Mouse (Mus musculus) kidney, adult 2 months (tissue): Measurements from ENCODE around the gene Slc12a5. TPM values are rescaled to one million over a fixed set of nuclear protein-coding genes. Genes with fewer than 3 reads are reported as not detected.

Experiments used
- DNase-seq: peaks from one replicate; pipeline ENCODE4 v3.0.0; 2021
- H3K27ac ChIP-seq: fragments of 200-500 bp; 2 replicates; pipeline ENCODE4 v1.5.1; 2012; ENCODE audit warnings: low read depth, low read length, control low read depth, inconsistent platforms; ENCODE audit not compliant: insufficient read depth
- H3K27me3 ChIP-seq: fragments of 200-500 bp; replicated peaks from 2 replicates; pipeline ENCODE4 v1.6.1; 2012; ENCODE audit warnings: mild to moderate bottlenecking, moderate library complexity, low read length, inconsistent platforms; ENCODE audit not compliant: control insufficient read depth, insufficient read depth
- H3K36me3 ChIP-seq: fragments of 200-500 bp; 2 replicates; pipeline ENCODE4 v1.6.1; 2012; ENCODE audit warnings: mild to moderate bottlenecking, moderate library complexity, low read length, inconsistent platforms; ENCODE audit not compliant: control insufficient read depth, insufficient read depth
- H3K4me1 ChIP-seq: fragments of 200-500 bp; 2 replicates; pipeline ENCODE4 v1.6.1; 2011; ENCODE audit warnings: low read length; ENCODE audit not compliant: control insufficient read depth, insufficient read depth
- H3K4me3 ChIP-seq: fragments of 200-500 bp; 2 replicates; pipeline ENCODE4 v1.5.1; 2011; ENCODE audit warnings: mild to moderate bottlenecking, low read depth, low read length, control low read depth; ENCODE audit not compliant: insufficient read depth
- CTCF ChIP-seq: fragments of 200-500 bp; conservative IDR thresholded peaks from 2 replicates; pipeline ENCODE4 v1.5.1; 2011; ENCODE audit warnings: low read depth, mild to moderate bottlenecking, control low read depth, low read length, moderate library complexity, mixed read lengths; ENCODE audit not compliant: insufficient read depth, insufficient read length
- POLR2A ChIP-seq: fragments of 200-500 bp; IDR thresholded peaks from one replicate; pipeline ENCODE4 v1.6.1; 2011; ENCODE audit warnings: low read depth, low read length, control low read depth
- WGBS: fragments of 180-500 bp; shearing (Covaris S2); methylation state at CpG from one replicate; pipeline ENCODE4 v1.1.7; 2018; 5-methylcytosine and 5-hydroxymethylcytosine counted together
- polyA plus RNA-seq: library from polyadenylated mRNA; depleted of rRNA; stranded (reverse); fragments of >200 nt; gene quantifications from 2 replicates; pipeline ENCODE4 v1.2.3, GENCODE M21; 2012

Slc12a5 gene
- polyA plus RNA-seq, 1 experiment, result 1.5 TPM

DNA sequence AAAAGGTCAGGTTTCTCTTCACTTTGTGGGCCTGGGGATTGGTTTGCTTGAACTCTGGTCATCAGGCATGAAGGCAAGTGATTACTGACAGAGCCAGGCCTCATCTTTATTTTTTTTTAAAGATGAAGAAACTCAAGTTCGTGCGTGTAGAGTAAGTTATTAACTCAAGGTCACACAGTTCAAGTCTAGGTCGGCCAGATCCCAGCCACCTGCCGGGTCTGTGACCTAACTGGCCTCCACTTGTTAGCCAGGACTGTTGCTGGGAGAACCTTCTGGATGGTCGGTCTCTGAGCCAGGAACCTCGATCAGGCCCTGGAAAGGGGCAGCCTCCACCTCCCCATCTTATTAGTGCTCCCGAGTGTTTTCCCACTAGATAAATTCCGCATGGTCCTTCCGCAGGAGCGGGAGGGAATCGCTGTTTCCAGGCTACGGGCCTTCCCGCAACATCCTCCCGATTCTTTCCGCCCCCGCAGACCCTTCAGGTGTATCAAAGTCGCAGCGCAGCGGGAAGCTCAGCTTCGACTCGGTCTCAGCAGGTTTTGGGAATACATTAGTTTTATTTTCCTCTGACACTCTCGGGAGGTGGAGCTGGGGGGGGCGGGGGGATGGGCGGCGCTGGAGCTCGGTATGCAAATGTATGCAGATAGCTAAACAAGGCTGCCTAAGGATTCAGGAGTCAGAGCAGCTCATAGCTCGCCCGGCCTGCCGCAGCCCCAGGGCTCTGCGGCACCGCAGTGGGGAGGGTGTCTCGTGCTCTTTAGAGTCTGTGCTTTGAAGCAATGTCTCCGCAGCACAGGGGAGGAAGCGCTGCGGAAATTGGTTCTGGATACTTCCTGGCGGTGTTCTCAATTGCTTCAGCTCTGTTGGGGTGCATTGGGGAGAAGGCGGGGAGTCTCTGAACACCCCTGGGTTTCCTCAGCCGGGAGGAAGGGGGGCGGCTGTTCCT, 22.2 kb upstream of the Slc12a5 start:
- TF ChIP-seq POLR2A (no peak), CTCF (no peak)
- WGBS, result 4% methylated on average over 39 of the region's 39 CpGs
- peak; percentile 70 for DNase-seq
- H3K36me3 ChIP-seq, result no peaks in the 10 kb centered on the region
- no peaks in the 10 kb centered on the region for H3K27me3 ChIP-seq
- peaks cover 5% of the 10 kb centered on the region; the same call in 1 of the 2 replicates for H3K4me1 ChIP-seq
- peak overlapping the region; percentile 32; the same call in 1 of the 2 replicates for H3K4me3 ChIP-seq
- H3K27ac ChIP-seq, result peak overlapping the region; percentile 28; the same call in 1 of the 2 replicates

DNA sequence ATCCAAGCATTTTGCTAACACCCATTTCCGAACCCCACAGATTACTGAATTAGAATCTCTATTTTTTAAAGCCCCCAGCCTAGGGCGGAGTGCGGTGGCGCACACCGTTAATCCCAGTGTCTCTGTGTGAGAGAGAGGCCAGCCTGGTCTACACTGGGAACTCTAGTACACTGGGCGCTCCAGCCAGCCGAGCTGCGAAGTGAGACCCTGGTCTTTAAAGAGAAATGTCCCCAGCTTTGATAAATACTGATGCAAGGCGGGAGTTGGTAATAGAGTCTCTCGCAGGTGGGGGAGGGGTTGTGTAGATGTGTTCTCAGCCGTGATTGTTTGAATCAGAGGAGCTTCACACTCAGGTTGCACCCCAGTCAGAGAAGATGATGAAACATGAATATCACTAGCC, 21.5 kb upstream of the Slc12a5 start:
- 9% methylated on average over 11 of the region's 11 CpGs for WGBS
- no peak overlapping the region for H3K27ac ChIP-seq
- TF ChIP-seq POLR2A, result no peak
- no peak for TF ChIP-seq CTCF
- H3K4me1 ChIP-seq, result peaks cover 5% of the 10 kb centered on the region; the same call in 1 of the 2 replicates
- H3K36me3 ChIP-seq, result no peaks in the 10 kb centered on the region
- no peaks in the 10 kb centered on the region for H3K27me3 ChIP-seq
- DNase-seq, result no peak
- H3K4me3 ChIP-seq, result no peak overlapping the region

DNA sequence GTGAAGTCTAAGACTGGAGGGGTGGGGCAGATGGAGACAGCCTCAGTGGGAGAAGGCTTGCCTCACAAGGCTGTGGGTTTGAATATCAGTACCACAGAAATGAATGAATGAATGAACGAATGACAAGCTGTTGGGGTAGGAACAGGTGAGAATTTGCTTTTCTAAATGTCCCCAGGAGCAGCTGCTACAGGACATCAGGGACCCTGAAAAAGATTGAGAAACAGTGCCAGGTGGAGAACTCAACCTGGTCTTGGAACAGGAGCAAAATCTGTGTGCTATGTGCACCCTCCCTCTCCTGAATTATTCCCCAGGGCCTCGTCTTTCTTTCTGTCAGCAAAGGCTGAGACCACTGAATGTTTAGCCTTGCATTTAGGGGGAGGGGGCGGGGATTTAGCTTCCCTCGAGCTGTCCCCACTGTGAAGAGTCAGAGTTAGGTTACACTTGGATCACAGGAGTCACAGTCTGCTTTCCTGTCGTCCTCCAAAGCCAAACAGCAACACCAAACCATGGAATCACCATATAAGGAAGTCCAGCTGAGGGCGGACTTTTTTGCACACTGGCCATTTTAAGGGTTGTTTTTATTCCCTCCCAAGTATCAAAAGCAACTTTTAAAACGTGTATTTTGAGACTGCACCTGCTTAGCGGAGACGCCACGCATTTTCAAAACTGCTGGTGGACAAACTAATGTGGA, 20.3 kb upstream of the Slc12a5 start, which contains the start of gene Mmp9:
TSS of gene Mmp9 (plus strand) at position 641 of the 691 bp plus-strand sequence.
- 26% methylated on average over 10 of the region's 10 CpGs for WGBS
- no peak for TF ChIP-seq POLR2A
- DNase-seq, result no peak
- no peaks in the 10 kb centered on the region for H3K27me3 ChIP-seq
- no peak within 1 kb of the TSS for H3K27ac ChIP-seq
- no peak within 1 kb of the TSS for H3K4me3 ChIP-seq
- peaks cover 5% of the 10 kb centered on the region; the same call in 1 of the 2 replicates for H3K4me1 ChIP-seq
- H3K36me3 ChIP-seq, result no peaks in the 10 kb centered on the region

DNA sequence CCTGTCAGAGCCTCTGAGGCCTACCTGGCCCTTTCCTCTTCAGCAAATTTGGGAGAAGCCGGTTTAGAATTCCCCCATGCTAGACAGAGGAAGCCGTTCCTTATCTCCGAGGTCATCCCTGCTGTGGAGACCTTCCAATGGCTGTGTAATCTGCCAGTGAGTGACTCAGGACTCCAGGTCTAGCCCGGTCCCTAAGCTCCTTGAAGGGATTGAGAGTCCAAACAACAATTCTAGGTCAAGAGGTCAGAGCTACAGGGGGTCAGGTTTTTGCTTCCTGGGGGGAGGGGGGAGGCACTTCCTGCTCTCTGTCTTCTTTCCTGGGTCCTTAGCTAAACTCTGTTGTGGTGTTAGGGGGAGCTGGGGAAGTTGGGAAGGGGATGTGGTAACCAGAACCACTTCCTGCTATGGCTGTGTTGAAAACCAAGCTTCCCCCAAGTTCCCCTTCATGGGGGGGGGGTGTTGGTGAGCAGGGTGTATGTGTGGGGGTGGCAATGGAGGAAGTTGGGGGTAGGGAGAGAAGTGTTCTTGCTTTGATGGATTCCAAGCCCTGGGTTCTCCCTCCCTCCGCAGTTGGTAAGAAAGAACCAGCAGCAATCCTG, 17.8 kb upstream of the Slc12a5 start:
- no peaks in the 10 kb centered on the region for H3K27me3 ChIP-seq
- 42% methylated on average over 5 of the region's 5 CpGs for WGBS
- peak; percentile 33 for DNase-seq
- H3K27ac ChIP-seq, result no peak overlapping the region
- peaks cover 5% of the 10 kb centered on the region; the same call in 1 of the 2 replicates for H3K4me1 ChIP-seq
- H3K4me3 ChIP-seq, result no peak overlapping the region
- no peak for TF ChIP-seq POLR2A
- no peaks in the 10 kb centered on the region for H3K36me3 ChIP-seq

DNA sequence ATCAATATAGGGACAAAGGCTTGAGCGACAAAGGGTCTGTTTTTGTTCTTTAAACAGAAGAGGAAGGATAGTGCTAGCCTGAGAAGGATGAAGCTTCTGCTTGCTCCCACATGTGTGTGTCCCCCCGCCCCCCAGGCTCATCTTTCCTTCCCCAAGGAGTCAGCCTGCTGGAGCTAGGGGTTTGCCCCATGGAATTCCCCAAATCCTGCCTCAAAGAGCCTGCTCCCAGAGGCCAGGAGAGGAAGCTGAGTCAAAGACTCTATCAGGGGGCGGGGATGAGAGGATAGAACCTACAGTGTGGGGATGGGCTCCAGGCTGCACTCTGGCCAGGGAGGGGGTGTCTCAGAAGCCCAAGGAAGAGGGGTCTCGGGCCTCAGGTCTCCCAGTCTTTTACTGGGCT, 13.1 kb upstream of the Slc12a5 start:
- Histone ChIP-seq H3K27ac (no peak overlapping the region), H3K4me3 (no peak overlapping the region), H3K36me3 (no peaks in the 10 kb centered on the region), H3K27me3 (peaks cover 1% of the 10 kb centered on the region; the same call in 1 of the 2 replicates), H3K4me1 (no peaks in the 10 kb centered on the region)
- DNase-seq, result no peak
- TF ChIP-seq POLR2A, result no peak
- no peak for TF ChIP-seq CTCF
- WGBS, result 48% methylated on average over 4 of the region's 4 CpGs

DNA sequence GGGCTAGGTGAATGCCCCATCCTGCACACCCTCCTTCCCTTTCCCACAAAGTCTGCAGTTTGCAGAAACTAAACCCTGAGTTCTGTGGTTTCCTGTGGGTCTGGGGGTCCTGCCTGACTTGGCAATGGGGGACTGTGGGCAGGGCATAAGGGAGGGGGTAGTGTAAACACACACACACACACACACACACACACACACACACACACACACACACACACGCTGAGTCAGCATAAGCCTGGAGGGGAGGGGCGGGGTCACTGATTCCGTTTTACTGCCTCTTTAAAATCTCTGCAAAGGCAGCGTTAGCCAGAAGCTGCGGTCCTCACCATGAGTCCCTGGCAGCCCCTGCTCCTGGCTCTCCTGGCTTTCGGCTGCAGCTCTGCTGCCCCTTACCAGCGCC, 12.7 kb upstream of the Slc12a5 start:
- no peak for TF ChIP-seq POLR2A
- no peak for TF ChIP-seq CTCF
- Histone ChIP-seq H3K27me3 (peaks cover 1% of the 10 kb centered on the region; the same call in 1 of the 2 replicates), H3K4me1 (no peaks in the 10 kb centered on the region), H3K27ac (no peak overlapping the region), H3K36me3 (no peaks in the 10 kb centered on the region), H3K4me3 (no peak overlapping the region)
- no peak for DNase-seq
- 6% methylated on average over 7 of the region's 7 CpGs for WGBS
